Mouse (Mus musculus): ENCODE measurements around the gene Taldo1. TPM values are rescaled to one million over a fixed set of nuclear protein-coding genes. Genes with fewer than 3 reads are reported as not detected.

The Taldo1 gene
- polyA plus RNA-seq, 1 experiment: 252 TPM

- Histone ChIP-seq H3K79me2 (ENCODE audit: control insufficient read depth, insufficient read depth) (peaks cover 8% of the 10 kb centered on the region), H3ac (ENCODE audit: control insufficient read depth, insufficient read length, low read depth) (no peak overlapping the region), H3K79me3 (ENCODE audit: low read depth) (peaks cover 3% of the 10 kb centered on the region), H3K27me3 (ENCODE audit: control insufficient read depth, insufficient read depth, insufficient read length) (no peaks in the 10 kb centered on the region), H3K4me3 (ENCODE audit: insufficient read depth, poor library complexity, severe bottlenecking) (no peak overlapping the region), H3K36me3 (ENCODE audit: control insufficient read depth, insufficient read depth) (peaks cover 5% of the 10 kb centered on the region)
- no peak for TF ChIP-seq MYOG (IDR thresholded peaks at IDR 0.05; ENCODE audit: control insufficient read depth, extremely low read depth, insufficient read length)
- no peak for TF ChIP-seq MYOD1 (IDR thresholded peaks at IDR 0.05; ENCODE audit: control insufficient read depth, insufficient read length, low read depth)
- no peak for TF ChIP-seq CEBPB (IDR thresholded peaks at IDR 0.05; ENCODE audit: low read depth)
- no peak for TF ChIP-seq CTCF (IDR thresholded peaks at IDR 0.05; ENCODE audit: control insufficient read depth, insufficient read depth, insufficient read length)
- TF ChIP-seq USF1 (IDR thresholded peaks at IDR 0.05; ENCODE audit: low read depth): no peak
- no peak for TF ChIP-seq MAX (IDR thresholded peaks at IDR 0.05)
- TF ChIP-seq FOSL1 (IDR thresholded peaks at IDR 0.05; ENCODE audit: insufficient read depth, low read length, poor library complexity, severe bottlenecking): no peak
These were observed 38.0 kb downstream of the Taldo1 start for GRCm38 (mm10) chr7:141429840-141430584.

- no peak overlapping the region for H3K4me3 ChIP-seq (ENCODE audit: insufficient read depth, poor library complexity, severe bottlenecking)
- peaks cover 13% of the 10 kb centered on the region for H3K79me2 ChIP-seq (ENCODE audit: control insufficient read depth, insufficient read depth)
- H3K79me3 ChIP-seq (ENCODE audit: low read depth): peaks cover 3% of the 10 kb centered on the region
- H3ac ChIP-seq (ENCODE audit: control insufficient read depth, insufficient read length, low read depth): no peak overlapping the region
- H3K27me3 ChIP-seq (ENCODE audit: control insufficient read depth, insufficient read depth, insufficient read length): no peaks in the 10 kb centered on the region
- TF ChIP-seq FOSL1 (IDR thresholded peaks at IDR 0.05; ENCODE audit: insufficient read depth, low read length, poor library complexity, severe bottlenecking) (no peak), USF1 (IDR thresholded peaks at IDR 0.05; ENCODE audit: low read depth) (no peak), MAX (IDR thresholded peaks at IDR 0.05) (no peak), CEBPB (IDR thresholded peaks at IDR 0.05; ENCODE audit: low read depth) (no peak), MYOD1 (IDR thresholded peaks at IDR 0.05; ENCODE audit: control insufficient read depth, insufficient read length, low read depth) (no peak), CTCF (IDR thresholded peaks at IDR 0.05; ENCODE audit: control insufficient read depth, insufficient read depth, insufficient read length) (no peak), MYOG (IDR thresholded peaks at IDR 0.05; ENCODE audit: control insufficient read depth, extremely low read depth, insufficient read length) (no peak)
- peaks cover 5% of the 10 kb centered on the region for H3K36me3 ChIP-seq (ENCODE audit: control insufficient read depth, insufficient read depth)
These were observed 38.7 kb downstream of the Taldo1 start for GRCm38 (mm10) chr7:141430585-141431240.

- Histone ChIP-seq H3ac (ENCODE audit: control insufficient read depth, insufficient read length, low read depth) (no peak overlapping the region), H3K27me3 (ENCODE audit: control insufficient read depth, insufficient read depth, insufficient read length) (no peaks in the 10 kb centered on the region), H3K4me3 (ENCODE audit: insufficient read depth, poor library complexity, severe bottlenecking) (no peak overlapping the region), H3K36me3 (ENCODE audit: control insufficient read depth, insufficient read depth) (peaks cover 5% of the 10 kb centered on the region), H3K79me3 (ENCODE audit: low read depth) (peaks cover 7% of the 10 kb centered on the region), H3K79me2 (ENCODE audit: control insufficient read depth, insufficient read depth) (peaks cover 22% of the 10 kb centered on the region)
- TF ChIP-seq CTCF (IDR thresholded peaks at IDR 0.05; ENCODE audit: control insufficient read depth, insufficient read depth, insufficient read length) (no peak), FOSL1 (IDR thresholded peaks at IDR 0.05; ENCODE audit: insufficient read depth, low read length, poor library complexity, severe bottlenecking) (no peak), CEBPB (IDR thresholded peaks at IDR 0.05; ENCODE audit: low read depth) (no peak), MAX (IDR thresholded peaks at IDR 0.05) (no peak), MYOD1 (IDR thresholded peaks at IDR 0.05; ENCODE audit: control insufficient read depth, insufficient read length, low read depth) (no peak), MYOG (IDR thresholded peaks at IDR 0.05; ENCODE audit: control insufficient read depth, extremely low read depth, insufficient read length) (no peak), USF1 (IDR thresholded peaks at IDR 0.05; ENCODE audit: low read depth) (no peak)
These were observed 39.6 kb downstream of the Taldo1 start for GRCm38 (mm10) chr7:141431434-141432185.

GRCm38 (mm10) chr7:141432186-141432611, 40.2 kb downstream of the Taldo1 start:
- Histone ChIP-seq H3K79me3 (ENCODE audit: low read depth) (peaks cover 7% of the 10 kb centered on the region), H3K27me3 (ENCODE audit: control insufficient read depth, insufficient read depth, insufficient read length) (no peaks in the 10 kb centered on the region), H3ac (ENCODE audit: control insufficient read depth, insufficient read length, low read depth) (no peak overlapping the region), H3K36me3 (ENCODE audit: control insufficient read depth, insufficient read depth) (peaks cover 5% of the 10 kb centered on the region), H3K79me2 (ENCODE audit: control insufficient read depth, insufficient read depth) (peaks cover 28% of the 10 kb centered on the region), H3K4me3 (ENCODE audit: insufficient read depth, poor library complexity, severe bottlenecking) (no peak overlapping the region)
- no peak for TF ChIP-seq MYOG (IDR thresholded peaks at IDR 0.05; ENCODE audit: control insufficient read depth, extremely low read depth, insufficient read length)
- TF ChIP-seq CTCF (IDR thresholded peaks at IDR 0.05; ENCODE audit: control insufficient read depth, insufficient read depth, insufficient read length): no peak
- TF ChIP-seq MYOD1 (IDR thresholded peaks at IDR 0.05; ENCODE audit: control insufficient read depth, insufficient read length, low read depth): no peak
- TF ChIP-seq FOSL1 (IDR thresholded peaks at IDR 0.05; ENCODE audit: insufficient read depth, low read length, poor library complexity, severe bottlenecking): no peak
- no peak for TF ChIP-seq MAX (IDR thresholded peaks at IDR 0.05)
- no peak for TF ChIP-seq CEBPB (IDR thresholded peaks at IDR 0.05; ENCODE audit: low read depth)
- no peak for TF ChIP-seq USF1 (IDR thresholded peaks at IDR 0.05; ENCODE audit: low read depth)
